Mouse (Mus musculus) thymus, adult 18-20 months (tissue): Measurements from ENCODE around the gene Ubn1.

ENCODE experiments used
- DNase-seq, 2 experiments: peaks; one replicate each; pipeline ENCODE4 v3.0.0; 2022; ENCODE audit warnings: mixed read lengths in 2 of 2

The Ubn1 gene

GRCm38 (mm10) chr16:5049774-5050234, at the start of gene Ubn1, which contains the start of gene Glyr1:
Ubn1 (plus strand) TSS chr16:5050057.
Glyr1 (minus strand) TSS chr16:5049863.
- DNase-seq, result peak; percentile 99

DNA sequence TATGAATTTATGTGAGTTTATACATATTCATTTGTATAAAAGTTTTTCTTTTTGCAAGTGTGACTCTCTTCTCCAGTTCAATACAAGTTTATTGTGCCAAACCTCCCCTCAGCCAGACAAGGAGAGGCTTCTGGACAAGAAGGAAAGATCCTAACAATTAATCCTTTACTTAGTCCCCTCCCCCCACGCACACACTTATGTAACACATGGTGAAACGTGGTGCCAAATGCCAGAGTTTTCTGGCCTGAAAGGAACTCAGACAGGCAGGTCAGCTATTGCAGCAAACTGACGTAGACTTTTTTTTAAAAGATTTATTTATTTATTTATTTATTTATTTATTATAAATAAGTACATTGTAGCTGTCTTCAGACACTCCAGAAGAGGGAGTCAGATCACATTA, 49.2 kb upstream of the Ubn1 start:
- DNase-seq, result no peak

DNA sequence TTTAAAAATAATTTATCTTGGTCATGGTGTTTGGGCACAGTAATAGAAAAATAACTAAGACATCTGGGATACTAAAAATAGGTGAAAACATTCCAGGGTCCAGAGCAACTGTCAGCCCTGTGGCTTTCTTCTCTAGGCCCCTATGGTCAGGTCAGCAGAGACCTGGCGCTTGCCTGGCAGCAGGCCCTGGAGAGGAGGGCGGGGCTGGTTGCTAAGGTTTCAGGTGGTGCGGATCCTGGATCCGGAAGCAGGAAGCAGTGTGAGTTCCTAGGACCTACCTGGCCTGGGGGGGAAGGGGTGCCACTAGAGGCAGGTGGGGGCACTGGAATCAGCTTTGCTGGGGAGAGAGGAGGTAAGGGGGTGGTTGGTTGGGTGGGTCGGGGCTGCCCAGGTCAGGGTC, 42.8 kb upstream of the Ubn1 start, which contains the start of gene Smim22:
Gene Smim22, plus strand, starts transcription at position 222 of the 400 bp plus-strand sequence.
- DNase-seq, result no peak

- no peak for DNase-seq
Measured at GRCm38 (mm10) chr16:5007492-5007891, 42.4 kb upstream of the Ubn1 start.

DNA sequence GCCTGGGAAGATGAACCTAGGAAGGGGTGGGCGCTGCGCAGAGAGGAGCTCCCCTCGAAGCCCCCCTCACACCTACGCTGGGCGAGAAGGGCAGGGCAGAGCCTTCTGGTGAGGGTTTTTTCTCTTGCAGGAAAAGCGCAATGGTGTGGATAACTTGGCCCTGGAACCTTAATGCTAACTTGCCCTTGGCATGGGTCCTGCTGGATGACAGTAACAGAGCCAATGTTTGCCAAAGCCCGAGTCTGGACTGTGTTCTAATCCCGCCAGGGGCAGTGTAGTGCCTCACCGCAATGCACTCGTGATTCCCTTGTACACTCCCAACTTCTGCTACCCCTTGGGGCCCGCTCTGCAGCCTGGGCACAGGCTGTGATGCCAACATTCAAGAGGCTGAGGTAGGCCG, 41.8 kb upstream of the Ubn1 start:
- DNase-seq, result no peak

DNA sequence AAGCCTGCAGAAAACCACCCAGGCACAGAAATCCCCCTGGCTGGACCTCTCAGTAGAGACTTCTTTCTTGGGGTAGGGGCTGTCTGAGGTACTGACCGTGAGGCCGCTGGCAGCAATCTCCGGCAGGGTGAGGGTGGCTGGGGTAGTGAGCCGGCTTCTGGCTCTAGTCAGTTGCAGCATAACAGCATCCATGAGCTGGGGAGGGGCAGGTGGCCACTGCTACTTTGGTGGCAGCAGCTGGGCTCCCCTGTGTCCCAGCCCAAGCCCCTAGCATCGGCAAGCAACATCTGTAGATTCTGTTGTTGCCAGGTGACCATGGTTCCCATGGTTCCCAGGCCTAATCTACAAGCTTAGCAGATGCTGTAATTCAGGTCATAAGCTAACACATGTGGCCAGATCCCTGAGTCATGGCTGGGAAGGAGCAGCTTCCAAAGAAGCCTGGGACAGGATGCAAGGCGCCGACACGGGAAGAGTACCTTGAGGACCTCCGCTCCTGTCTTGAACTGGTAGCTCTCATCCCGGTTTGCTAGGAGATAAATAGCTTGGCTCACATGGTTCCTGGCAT, 39.4 kb upstream of the Ubn1 start:
- DNase-seq, result no peak

DNA sequence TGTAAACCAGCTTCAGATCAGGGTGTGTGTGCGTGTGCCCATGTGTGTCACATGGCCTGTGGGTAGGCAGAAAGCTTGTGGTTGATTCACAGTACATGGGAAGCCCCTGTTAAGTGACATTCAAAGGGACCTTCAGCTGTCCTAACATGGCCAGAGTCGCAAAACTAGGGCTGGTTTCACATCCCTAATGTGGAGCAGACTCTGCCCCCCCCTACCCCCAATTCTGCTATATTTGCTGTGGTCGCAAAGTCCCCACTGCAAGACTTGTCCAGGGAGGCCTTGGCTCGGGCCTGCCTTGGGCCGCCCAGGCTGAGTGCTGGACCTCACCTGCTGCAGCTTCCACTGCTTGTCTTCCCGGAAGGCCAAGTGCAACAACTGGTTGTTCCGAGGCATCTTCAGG, 38.6 kb upstream of the Ubn1 start:
- no peak for DNase-seq

DNA sequence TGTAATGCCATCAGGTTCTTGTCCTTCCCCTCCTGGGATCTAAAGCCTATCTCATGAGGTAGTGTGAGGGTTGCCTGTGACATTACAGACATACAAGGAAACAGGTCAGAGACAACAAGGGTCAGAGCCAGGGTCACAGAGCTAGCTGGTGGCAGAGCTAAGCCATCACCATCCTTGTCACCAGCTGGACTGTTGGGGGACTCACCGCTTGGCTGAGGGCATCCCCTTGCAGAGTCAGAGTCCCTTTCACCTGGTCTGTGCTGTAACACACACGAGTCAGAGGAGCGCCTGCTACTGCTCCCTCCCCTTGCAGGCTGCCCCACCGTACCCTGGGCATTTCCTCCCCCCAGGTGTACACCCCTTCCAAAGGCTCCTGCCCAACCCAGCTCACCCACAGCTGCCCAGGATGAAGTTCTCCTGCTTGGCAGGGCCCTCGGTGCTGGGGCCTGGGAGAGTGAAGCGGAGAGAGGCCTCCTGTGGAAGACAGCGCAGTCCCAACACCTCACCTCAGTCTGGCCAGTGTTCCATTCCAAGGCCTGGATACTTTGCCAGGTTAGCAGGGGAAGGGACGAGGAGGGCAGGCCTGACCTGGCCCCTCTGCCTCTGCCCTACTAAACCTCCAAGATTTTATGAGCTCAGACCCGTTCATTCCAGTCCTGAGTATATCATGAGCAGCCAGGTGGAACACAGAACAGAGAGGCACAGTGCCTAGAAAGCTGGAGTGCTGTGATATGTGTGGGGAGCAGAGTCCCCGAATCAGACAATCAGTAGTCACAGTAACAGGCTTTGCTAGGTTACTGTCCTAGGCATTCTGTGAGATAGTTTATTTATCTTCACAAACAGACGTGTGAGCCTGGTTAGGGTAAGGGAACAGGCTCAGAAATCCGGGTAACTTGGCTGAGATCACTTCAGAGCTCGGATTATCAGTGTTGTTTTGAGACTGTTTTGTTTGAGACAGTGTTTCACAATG, 37.5 kb upstream of the Ubn1 start:
- no peak for DNase-seq

DNA sequence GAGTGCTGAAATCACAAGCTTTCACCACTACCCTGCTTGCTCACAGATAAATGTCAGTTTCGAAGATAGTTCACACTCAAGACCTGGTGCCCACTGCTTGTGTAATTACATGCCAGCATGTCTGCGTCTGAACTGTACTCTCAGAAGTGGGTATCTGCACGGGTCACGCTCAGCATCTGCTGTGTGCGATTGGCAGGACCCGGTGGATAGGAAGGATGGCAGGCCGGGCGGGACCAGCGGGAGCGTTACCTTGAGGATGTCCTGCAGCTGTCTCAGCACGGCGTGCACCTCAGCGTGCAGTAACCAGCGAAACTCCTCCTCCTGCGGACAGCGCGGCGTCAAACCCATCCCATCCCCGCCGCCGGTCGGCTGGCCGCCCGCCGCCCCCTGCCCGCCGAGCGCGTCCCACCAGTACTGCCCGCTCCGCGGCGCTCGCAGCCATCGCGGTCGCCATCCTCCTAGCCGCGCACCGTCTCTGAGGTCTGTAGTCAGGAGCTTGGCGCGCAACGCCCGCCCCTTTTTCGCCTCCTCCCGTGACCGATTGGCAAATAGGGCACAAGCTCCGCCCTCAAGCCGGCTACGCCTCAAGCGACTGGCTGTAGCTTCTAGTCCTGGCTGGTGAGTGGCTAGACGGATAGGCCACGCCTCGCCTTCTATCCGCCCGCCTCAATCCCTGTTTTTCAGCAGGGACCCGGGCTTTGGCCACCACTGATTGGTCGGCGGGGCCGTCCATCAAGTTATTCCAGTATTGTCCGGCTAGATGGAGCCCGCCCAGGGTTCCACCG, 36.6 kb upstream of the Ubn1 start, which contains the start of gene Rogdi:
Gene Rogdi, minus strand, starts transcription at position 500 of the 785 bp plus-strand sequence.
- DNase-seq, result peak; percentile 94 to 96

DNA sequence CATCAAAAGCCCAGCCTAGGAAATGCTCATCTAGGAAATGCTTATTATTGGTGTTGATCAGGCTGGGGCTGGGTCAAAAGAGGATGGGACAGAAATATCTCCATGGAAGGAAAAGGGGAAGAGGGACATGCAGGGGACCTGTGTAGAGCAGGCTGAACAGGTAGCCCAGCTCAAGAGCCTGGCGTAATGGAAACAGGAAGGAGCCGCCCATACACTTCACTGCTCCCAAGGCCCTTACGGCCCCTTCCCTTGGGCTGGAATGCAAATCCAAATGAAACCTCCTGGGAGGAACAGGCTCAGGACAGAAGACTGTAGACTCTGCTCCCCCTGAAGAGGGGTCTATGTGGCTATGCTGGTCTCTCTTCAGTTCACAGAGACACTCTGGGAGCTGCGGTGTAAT, 35.3 kb upstream of the Ubn1 start:
- DNase-seq, result no peak

DNA sequence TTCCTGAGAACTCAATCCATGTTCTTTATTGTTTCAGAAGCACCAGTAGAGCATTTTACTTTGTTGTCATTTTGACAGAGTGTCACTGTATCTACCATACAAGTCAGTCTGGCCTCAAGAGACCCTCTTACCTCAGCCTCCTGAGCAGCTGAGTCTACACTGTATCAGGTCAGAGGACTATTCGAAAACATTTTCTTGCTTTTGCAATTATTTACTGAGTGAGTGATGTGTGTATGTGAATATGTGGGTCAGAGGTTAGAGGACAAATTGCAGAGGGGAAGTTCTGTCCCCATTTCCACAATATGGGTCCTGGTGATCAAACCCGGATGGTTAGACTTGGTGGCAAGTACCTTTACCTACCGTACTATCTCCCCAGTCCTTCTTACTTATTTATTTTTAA, 25.8 kb upstream of the Ubn1 start:
- no peak for DNase-seq

DNA sequence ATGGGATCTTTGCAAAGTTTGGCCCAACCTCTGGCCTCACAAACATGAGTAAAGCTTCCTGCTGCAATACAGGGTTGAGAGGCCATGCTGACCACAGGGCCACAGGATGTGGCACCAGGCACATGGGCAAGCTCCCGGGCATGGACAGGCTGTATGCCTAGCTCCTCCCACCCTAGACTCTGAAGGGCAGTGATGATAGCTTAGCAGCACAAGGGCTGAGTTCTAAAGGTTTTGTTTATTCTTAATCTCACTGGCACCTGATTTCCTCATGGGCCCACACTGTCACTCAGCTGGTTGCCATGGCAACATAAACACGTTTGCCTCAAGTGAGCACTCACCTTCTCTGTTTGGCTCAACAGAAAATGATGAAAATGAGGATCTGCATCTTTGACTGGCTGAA, 20.0 kb upstream of the Ubn1 start:
- no peak for DNase-seq

DNA sequence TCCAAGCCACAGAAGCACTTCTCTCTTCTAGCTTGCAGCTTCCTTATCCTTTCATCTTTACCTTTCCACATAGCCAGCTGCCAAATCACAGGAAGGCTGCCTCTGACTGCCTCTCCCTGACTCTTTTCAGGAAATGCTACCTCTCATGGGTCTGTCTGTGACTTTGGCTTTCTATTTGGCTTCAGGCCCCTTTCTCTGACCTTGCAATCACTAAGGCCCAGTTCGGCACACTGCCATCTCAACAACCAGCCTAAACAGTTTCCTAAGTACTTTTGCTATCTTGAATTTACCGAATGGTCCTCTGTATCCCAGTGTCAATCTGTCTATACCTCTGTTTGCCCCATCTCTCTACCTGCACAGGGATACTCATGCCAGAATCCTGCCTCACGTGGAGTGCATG, 14.3 kb upstream of the Ubn1 start:
- no peak for DNase-seq

GRCm38 (mm10) chr16:5036649-5037234, 13.1 kb upstream of the Ubn1 start:
- no peak for DNase-seq

DNA sequence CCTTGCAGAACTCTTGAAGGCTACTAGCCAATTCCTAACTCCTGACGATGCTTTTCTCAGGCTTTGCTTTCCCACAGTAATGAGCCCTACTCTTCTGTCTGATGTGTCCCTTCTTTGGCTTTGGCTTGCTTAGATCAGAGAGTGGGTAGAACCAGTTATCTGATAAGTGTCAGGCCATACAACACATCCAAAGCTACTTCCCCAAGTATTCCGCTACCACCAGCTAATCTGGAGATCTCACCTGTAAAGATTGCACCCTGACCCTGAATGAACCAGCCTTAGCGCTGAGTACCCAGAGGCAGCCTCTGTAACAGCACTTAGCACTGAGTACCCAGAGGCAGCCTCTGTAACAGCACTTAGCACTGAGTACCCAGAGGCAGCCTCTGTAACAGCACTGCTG, 4.5 kb upstream of the Ubn1 start:
- no peak for DNase-seq

GRCm38 (mm10) chr16:5049182-5049773, 579 bp upstream of the Ubn1 start:
- DNase-seq, result no peak

DNA sequence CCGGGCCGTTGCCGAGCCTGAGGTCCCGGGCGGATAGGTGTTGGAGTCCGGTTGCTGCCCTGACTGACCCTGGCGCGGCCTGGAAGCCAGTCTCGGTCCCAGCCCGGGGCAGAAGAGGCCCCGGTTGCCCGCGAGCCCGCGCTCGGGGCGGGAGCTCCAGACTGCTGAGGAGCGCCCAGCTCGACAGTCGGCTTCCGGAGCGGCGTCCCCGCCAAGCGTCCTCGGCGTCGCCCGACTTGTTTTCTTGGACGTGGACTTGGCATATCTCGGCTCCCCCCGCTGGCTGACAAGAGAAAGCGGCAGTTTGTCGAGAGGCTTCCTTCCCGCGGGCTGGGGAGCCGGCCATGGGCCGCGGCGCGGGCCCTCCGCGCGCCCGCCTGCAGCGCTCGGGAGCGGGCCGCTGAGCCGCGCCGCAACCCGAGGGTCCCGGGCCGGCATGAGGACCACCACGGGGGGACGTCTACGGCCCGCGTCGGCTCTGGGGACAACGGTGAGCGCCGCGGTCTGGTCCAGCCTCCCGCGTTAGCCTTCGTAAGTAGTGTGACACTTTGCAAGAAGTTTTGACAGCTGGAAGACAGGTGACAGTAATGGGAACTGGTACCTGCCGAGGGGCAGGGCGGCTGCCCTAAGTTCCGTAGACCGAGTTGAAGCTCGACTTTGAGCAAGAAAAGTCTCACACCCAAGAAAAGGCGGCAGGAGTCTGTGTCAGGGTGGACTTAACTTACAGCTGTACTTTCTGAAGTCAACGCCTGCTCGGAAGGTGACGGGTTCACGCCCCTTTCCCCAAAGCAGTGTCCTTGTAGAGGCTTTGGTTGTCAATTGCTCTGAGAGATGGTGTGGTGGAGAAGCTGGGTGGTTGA, 624 bp downstream of the Ubn1 start:
- peak; percentile 78 to 81 for DNase-seq

DNA sequence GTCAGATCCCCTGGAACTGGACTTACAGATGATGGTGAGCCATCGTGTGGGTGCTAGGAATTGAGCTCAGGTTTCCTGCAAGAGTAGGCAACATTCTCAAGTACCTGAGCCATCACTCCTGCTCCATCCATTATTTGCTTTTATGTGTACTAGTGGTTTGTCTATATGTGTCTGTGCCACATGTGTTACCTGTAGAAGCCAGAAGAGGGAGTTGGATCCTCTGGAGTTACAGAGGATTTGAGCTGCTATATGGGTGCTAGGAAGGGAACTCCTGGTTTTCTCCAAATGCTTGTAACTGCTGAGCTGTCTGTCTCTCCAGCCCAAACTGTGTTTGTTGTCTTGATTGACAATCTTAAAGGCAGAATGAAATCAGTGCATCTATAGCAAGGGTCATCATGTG, 8.3 kb downstream of the Ubn1 start:
- DNase-seq, result no peak

DNA sequence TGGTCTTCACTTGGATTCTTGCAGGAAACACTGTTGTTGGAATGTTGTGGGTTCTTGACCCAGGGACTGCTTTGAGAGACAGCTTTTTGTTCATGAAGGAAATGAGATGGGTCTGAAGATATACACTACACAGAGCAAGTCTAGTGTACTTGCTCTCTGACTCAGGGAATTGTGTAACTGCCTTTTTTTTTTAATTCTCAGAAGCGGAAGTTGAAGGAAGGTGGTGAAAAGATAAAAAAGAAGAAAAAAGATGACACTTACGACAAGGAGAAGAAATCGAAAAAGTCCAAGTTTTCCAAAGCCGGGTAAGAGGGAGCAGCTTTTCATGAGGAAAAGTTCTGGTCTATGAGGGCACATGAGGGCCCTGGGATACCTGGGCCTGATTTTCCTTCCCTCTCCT, 13.6 kb downstream of the Ubn1 start:
- no peak for DNase-seq

DNA sequence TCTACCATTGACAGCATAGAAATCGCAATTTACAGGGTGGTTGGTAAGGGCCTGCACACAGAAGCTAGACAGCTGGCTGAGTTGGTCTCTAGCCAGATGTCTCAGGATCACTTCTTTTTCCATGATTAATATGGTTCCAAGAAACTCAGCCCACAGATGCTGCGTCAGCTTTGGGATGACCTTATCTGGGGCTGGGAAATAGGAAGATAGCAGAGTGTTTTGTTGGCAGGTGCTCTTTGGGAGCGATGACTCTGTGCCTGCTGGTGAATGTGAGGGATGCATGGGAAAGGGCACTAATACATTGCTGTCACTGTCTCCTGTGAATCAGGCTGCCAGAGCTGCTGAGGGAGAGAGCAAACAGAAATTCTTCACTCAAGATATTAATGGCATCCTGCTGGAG, 20.5 kb downstream of the Ubn1 start:
- DNase-seq, result no peak

DNA sequence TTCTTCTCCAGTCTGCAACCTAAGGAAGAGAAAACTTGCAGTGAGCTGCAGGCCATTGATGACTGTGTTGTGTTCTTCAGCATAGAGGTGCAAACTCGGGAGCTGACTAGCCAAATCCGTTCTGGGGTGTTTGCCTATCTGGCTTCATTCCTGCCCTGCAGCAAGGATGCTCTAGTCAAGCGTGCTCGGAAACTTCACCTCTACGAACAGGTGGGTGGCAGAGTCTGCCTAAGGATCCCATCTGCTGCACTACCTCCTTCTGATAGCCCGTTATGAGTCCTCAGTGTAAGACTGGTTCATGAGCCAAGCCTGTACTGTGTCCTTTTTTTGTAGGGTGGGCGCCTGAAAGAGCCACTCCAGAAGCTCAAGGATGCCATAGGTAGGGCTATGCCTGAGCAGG, 22.1 kb downstream of the Ubn1 start:
- DNase-seq, result no peak
